Mouse (Mus musculus): Measurements from ENCODE around the gene Cebpg. TPM values are rescaled to one million over a fixed set of nuclear protein-coding genes. Genes with fewer than 3 reads are reported as not detected.

Gene Cebpg
- polyA plus RNA-seq, 1 experiment = 54.7 TPM

DNA sequence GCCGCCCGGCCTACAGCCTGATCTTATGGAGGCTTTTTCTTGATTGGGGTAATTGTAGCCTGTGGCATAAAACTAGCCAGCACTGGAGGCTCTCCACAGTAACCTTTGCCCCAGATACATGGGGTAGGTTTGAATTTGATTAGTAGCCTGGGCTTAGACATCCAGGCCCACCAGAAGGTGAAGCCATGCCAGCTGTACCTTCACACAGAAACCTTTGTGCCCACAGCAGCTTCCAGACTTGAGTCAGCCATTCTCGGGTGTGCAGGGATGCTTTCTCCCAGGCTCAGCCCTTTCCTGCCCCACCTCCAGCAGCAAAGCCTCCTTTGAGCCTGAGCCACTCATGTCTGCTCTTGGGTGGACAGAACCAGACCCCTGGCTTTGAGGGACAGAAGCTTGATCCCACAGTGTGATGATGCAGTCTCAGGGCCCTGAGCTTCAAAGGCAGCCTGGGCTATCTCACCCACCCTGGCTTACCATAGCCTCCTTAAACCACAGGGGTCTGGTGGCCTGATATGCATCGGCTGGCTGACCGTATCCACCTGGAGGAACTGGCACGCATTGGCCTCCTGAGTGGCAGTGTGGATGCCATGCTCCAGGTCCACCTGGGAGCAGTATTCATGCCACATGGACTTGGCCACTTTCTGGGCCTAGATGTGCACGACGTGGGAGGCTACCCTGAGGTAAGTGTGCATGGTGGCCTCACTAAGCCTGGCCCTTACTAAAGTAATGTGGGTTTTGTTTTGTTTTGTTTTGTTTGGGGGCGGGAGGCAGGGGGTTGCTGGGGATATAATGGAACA is 16.0 kb downstream of the Cebpg start:
- no peak overlapping the region for H3K27ac ChIP-seq (ENCODE audit: insufficient read depth, low read length)
- H3K4me1 ChIP-seq (ENCODE audit: control insufficient read depth, insufficient read depth, low read length) = peaks cover 5% of the 10 kb centered on the region; the same call in 1 of the 2 replicates
- TF ChIP-seq POLR2A (IDR thresholded peaks at IDR 0.05; ENCODE audit: low read depth, low read length) = no peak
- TF ChIP-seq CTCF (IDR thresholded peaks at IDR 0.05; ENCODE audit: borderline replicate concordance, insufficient read depth, low read length) = no peak
- H3K4me3 ChIP-seq (ENCODE audit: insufficient read depth, low read length) = no peak overlapping the region

DNA sequence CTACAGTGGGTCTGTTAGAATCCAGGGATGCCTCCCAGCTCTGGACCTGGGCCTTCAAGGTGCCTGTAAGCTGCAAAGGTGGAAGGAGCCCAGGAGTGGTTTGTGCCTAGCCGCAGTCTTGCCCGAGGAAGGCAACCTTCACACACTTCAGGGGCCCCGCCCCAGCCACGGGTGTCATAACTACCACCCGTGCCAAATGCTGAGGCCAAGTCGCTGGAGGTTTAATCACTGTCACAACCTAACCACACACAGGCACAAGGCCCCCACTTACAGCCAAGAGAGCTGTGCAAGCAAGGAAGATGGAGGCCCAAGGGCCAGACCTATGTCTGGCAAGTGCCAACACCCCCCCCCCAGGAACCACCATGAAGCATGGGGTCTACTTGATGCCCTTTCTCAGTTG is 19.0 kb downstream of the Cebpg start:
- no peak overlapping the region for H3K27ac ChIP-seq (ENCODE audit: insufficient read depth, low read length)
- peaks cover 5% of the 10 kb centered on the region; the same call in 1 of the 2 replicates for H3K4me1 ChIP-seq (ENCODE audit: control insufficient read depth, insufficient read depth, low read length)
- TF ChIP-seq POLR2A (IDR thresholded peaks at IDR 0.05; ENCODE audit: low read depth, low read length) (no peak), CTCF (IDR thresholded peaks at IDR 0.05; ENCODE audit: borderline replicate concordance, insufficient read depth, low read length) (no peak)
- H3K4me3 ChIP-seq (ENCODE audit: insufficient read depth, low read length) = no peak overlapping the region

DNA sequence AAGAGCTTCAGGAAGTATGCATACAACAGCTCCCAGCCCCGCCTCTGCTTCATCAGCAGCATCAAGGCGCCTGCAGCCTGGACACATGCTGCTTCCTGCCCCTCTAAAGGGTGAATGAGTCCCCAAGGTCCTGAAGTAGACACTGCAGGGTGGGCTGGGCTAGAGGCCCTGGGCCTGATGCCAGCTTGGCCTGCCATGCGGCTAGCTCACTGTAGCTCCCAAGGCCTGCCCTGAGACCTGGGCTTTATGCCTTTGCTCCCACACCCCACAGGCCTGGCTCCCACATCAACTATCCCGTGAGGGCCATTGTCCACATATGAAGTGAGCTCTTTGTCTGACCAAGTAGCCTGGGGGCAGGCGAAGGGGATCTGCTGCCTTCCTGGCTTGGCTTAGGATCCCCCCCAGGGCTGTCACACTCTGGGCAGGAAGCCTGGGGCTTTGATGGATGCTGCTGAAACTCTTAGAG is 20.1 kb downstream of the Cebpg start:
- no peak for TF ChIP-seq CTCF (IDR thresholded peaks at IDR 0.05; ENCODE audit: borderline replicate concordance, insufficient read depth, low read length)
- TF ChIP-seq POLR2A (IDR thresholded peaks at IDR 0.05; ENCODE audit: low read depth, low read length) = no peak
- H3K27ac ChIP-seq (ENCODE audit: insufficient read depth, low read length) = no peak overlapping the region
- peaks cover 5% of the 10 kb centered on the region; the same call in 1 of the 2 replicates for H3K4me1 ChIP-seq (ENCODE audit: control insufficient read depth, insufficient read depth, low read length)
- H3K4me3 ChIP-seq (ENCODE audit: insufficient read depth, low read length) = no peak overlapping the region

DNA sequence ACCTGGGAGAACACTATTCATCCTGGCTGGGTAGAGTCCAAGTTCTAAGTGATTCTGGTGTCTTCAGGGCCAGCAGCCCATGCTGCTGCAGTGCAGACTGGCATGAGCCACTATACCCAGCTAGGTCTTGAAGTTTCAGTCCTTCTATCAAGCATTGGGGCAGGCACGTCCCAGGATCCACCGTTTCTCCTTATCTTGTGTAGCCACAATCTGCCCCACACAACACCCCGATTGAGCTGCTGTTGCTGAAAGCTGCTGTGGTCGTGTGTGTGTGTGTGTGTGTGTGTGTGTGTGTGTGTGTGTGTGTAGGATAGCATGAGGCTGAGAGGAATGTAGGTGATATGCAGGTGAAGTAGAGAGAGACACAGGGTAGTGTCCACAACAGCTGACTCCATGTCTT is 20.8 kb downstream of the Cebpg start:
- peaks cover 5% of the 10 kb centered on the region; the same call in 1 of the 2 replicates for H3K4me1 ChIP-seq (ENCODE audit: control insufficient read depth, insufficient read depth, low read length)
- H3K27ac ChIP-seq (ENCODE audit: insufficient read depth, low read length) = no peak overlapping the region; the same call in 1 of the 2 replicates
- H3K4me3 ChIP-seq (ENCODE audit: insufficient read depth, low read length) = no peak overlapping the region
- TF ChIP-seq POLR2A (IDR thresholded peaks at IDR 0.05; ENCODE audit: low read depth, low read length) = no peak
- TF ChIP-seq CTCF (IDR thresholded peaks at IDR 0.05; ENCODE audit: borderline replicate concordance, insufficient read depth, low read length) = no peak

DNA sequence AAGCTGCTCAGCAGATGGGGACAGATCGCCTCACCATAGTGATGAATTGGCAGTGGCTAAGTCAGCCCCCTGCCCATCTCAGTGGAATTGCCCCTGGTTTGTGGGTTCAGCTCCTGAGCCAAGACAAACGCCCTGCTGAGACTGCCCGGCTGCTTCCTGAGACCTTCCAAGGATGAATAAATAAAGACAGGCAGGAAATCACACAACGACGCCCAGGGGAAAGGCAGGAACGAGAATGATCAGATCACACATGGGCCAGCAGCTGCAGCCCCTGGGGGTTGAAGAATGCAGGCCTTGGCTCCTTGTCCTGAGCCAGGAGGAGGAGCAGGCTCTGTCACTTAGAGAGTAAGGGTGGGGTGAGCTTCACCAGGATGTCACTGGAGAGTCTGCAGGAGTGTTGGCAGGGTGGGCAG is 21.2 kb downstream of the Cebpg start:
- Histone ChIP-seq H3K27ac (ENCODE audit: insufficient read depth, low read length) (no peak overlapping the region), H3K4me1 (ENCODE audit: control insufficient read depth, insufficient read depth, low read length) (peaks cover 5% of the 10 kb centered on the region; the same call in 1 of the 2 replicates), H3K4me3 (ENCODE audit: insufficient read depth, low read length) (no peak overlapping the region)
- TF ChIP-seq CTCF (IDR thresholded peaks at IDR 0.05; ENCODE audit: borderline replicate concordance, insufficient read depth, low read length) (no peak), POLR2A (IDR thresholded peaks at IDR 0.05; ENCODE audit: low read depth, low read length) (no peak)

DNA sequence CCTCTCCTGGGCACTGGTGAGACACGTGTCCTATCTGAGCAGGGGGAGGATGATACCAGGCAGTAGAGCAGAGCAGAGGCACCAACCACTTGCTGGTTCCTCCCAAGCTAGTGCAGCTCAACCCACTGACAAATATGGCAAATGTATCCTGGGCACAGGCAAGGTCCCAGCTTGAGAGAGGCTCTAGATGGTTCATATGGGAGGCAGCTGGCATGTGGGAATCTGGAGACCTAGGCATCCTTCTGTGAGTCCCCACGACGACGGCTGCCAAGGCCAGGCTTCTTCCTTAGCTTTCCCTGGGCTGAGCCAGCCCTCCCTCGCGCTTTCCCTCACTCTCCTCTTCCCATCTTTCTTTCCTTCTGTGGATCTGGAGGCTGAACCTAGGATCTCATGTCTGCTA is 25.8 kb downstream of the Cebpg start:
- TF ChIP-seq POLR2A (IDR thresholded peaks at IDR 0.05; ENCODE audit: low read depth, low read length) (no peak), CTCF (IDR thresholded peaks at IDR 0.05; ENCODE audit: borderline replicate concordance, insufficient read depth, low read length) (no peak)
- Histone ChIP-seq H3K4me1 (ENCODE audit: control insufficient read depth, insufficient read depth, low read length) (peaks cover under 1% of the 10 kb centered on the region; the same call in 1 of the 2 replicates), H3K27ac (ENCODE audit: insufficient read depth, low read length) (no peak overlapping the region), H3K4me3 (ENCODE audit: insufficient read depth, low read length) (no peak overlapping the region)

DNA sequence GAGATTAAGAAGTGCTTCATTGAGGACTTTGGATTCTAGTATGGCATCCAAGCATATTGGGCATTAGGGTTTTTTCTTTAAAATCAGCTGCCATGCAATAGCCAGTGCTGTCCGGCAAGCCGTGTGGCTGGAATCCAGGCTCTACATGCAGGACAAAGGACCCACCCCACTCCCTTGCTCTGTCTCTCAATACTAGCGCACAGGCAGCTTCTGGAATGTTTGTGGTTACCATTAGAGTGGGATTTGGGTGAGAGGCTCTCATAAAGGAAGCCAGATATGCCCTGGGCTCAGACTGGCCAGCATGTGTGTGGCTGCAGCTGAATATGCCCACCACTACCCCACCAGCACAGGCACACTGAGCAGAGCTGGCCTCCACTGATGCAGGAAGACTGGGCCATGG is 26.7 kb downstream of the Cebpg start:
- Histone ChIP-seq H3K4me1 (ENCODE audit: control insufficient read depth, insufficient read depth, low read length) (no peaks in the 10 kb centered on the region), H3K4me3 (ENCODE audit: insufficient read depth, low read length) (no peak overlapping the region), H3K27ac (ENCODE audit: insufficient read depth, low read length) (no peak overlapping the region)
- TF ChIP-seq POLR2A (IDR thresholded peaks at IDR 0.05; ENCODE audit: low read depth, low read length) = no peak
- no peak for TF ChIP-seq CTCF (IDR thresholded peaks at IDR 0.05; ENCODE audit: borderline replicate concordance, insufficient read depth, low read length)

DNA sequence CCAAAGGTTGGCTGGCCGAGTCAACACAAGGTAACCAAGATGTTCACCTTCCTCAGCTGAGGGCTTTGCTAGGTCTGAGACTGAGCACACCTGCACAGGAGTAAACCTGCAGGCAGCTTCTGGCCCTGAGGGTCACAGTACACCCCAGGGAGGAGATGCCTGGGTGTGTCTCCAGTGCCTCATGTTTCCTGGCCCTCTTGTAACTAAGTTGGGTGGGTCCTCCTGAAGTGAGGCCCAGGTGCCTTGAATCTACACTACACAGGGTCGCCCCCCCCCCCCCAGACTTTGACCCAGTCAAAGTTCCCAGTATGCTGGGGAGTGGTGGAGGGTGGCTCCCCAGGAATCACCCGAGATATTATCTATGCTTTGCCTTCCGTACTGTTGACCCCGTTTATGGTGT is 27.1 kb downstream of the Cebpg start:
- TF ChIP-seq POLR2A (IDR thresholded peaks at IDR 0.05; ENCODE audit: low read depth, low read length) (no peak), CTCF (IDR thresholded peaks at IDR 0.05; ENCODE audit: borderline replicate concordance, insufficient read depth, low read length) (no peak)
- H3K27ac ChIP-seq (ENCODE audit: insufficient read depth, low read length) = no peak overlapping the region
- H3K4me3 ChIP-seq (ENCODE audit: insufficient read depth, low read length) = no peak overlapping the region
- no peaks in the 10 kb centered on the region for H3K4me1 ChIP-seq (ENCODE audit: control insufficient read depth, insufficient read depth, low read length)

DNA sequence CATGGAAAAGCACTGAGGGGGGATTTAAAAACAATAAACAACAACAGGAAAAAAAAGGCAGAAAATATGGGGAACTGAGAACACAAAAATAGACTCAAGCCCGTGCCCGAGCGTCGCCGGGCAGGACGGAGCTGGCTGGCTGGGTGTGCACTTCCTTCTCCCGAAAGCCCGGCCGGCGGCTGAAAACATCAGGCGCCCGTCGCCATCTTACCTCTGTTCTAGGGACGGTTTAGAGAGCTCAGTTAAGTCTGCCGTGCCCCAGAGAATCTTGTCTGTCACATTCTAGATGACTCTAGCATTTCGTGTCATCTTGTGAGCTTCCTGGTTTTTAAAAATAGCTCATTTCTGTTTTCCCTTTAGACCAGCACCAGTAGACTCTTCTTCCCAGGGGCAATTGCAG is 27.8 kb downstream of the Cebpg start:
- Histone ChIP-seq H3K27ac (ENCODE audit: insufficient read depth, low read length) (no peak overlapping the region), H3K4me1 (ENCODE audit: control insufficient read depth, insufficient read depth, low read length) (no peaks in the 10 kb centered on the region), H3K4me3 (ENCODE audit: insufficient read depth, low read length) (no peak overlapping the region)
- TF ChIP-seq POLR2A (IDR thresholded peaks at IDR 0.05; ENCODE audit: low read depth, low read length) (no peak), CTCF (IDR thresholded peaks at IDR 0.05; ENCODE audit: borderline replicate concordance, insufficient read depth, low read length) (no peak)

DNA sequence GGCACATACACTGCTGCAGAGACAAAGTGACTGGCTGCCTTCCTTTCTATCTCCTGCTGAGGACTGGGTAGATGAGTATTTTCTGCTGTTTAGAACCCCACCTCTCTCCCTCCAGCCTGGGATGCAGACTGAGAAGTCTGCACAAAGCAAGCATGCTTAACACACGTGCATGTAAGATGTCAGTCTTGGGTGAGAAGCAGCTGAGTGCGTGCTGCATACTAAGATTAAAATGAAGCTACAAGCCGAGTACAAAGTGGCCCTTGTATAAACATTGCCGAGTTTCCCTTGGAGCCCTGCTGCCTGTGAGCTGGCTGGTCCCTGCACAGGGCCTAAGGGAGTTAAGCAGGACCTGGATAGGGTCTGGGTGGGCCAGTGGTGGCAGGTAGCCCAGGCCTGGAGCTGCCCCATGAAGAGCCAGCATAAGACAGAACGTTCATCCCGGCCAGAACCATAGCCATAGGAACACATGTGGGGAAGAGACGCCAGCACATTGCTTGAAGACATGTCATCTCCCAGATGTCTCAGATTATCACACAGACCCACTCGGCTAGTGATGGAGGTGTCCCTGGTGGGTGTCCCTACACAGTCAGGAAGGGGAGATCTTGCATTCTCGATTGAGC is 28.5 kb downstream of the Cebpg start:
- Histone ChIP-seq H3K4me3 (ENCODE audit: insufficient read depth, low read length) (no peak overlapping the region), H3K27ac (ENCODE audit: insufficient read depth, low read length) (no peak overlapping the region), H3K4me1 (ENCODE audit: control insufficient read depth, insufficient read depth, low read length) (no peaks in the 10 kb centered on the region)
- TF ChIP-seq POLR2A (IDR thresholded peaks at IDR 0.05; ENCODE audit: low read depth, low read length) = no peak
- no peak for TF ChIP-seq CTCF (IDR thresholded peaks at IDR 0.05; ENCODE audit: borderline replicate concordance, insufficient read depth, low read length)

Measured in embryonic fibroblast, embryonic 13.5 days (primary cell).